Mouse (Mus musculus) ES-Bruce4 (cell line): ENCODE measurements around the gene Fbln2. TPM values are rescaled to one million over a fixed set of nuclear protein-coding genes. Genes with fewer than 3 reads are reported as not detected.

ENCODE experiments used
- H3K27ac ChIP-seq: 2 replicates; pipeline ENCODE4 v1.5.1; 2012; ENCODE audit warnings: low read length, inconsistent platforms; ENCODE audit not compliant: insufficient read depth
- H3K27me3 ChIP-seq: 2 replicates; pipeline ENCODE4 v1.6.1; 2012; ENCODE audit warnings: mild to moderate bottlenecking, low read length, inconsistent platforms; ENCODE audit not compliant: control insufficient read depth, poor library complexity, insufficient read depth, severe bottlenecking
- H3K36me3 ChIP-seq: 2 replicates; pipeline ENCODE4 v1.6.1; 2012; ENCODE audit warnings: inconsistent platforms, mild to moderate bottlenecking, low read length, moderate library complexity; ENCODE audit not compliant: control insufficient read depth, poor library complexity, insufficient read depth, severe bottlenecking
- H3K4me1 ChIP-seq: one replicate; pipeline ENCODE4 v1.8.1; 2011; ENCODE audit warnings: low read length; ENCODE audit not compliant: control insufficient read depth, insufficient read depth
- H3K4me3 ChIP-seq: 2 replicates; pipeline ENCODE4 v1.5.1; 2011; ENCODE audit warnings: low read depth, mild to moderate bottlenecking, low read length
- H3K9ac ChIP-seq: 2 replicates; pipeline ENCODE4 v1.6.1; 2012; ENCODE audit warnings: low read depth, mild to moderate bottlenecking, inconsistent platforms; ENCODE audit not compliant: poor library complexity, severe bottlenecking
- H3K9me3 ChIP-seq: replicated peaks from 2 replicates; pipeline ENCODE4 v1.6.1; 2012; ENCODE audit warnings: mild to moderate bottlenecking, low read length, inconsistent platforms; ENCODE audit not compliant: control insufficient read depth, poor library complexity, insufficient read depth, severe bottlenecking
- CTCF ChIP-seq: IDR thresholded peaks from one replicate; pipeline ENCODE4 v1.8.1; 2011; ENCODE audit warnings: low read depth, low read length
- EP300 ChIP-seq: IDR thresholded peaks from 2 replicates; pipeline ENCODE4 v1.6.1; 2011; ENCODE audit warnings: low read depth, low read length; ENCODE audit not compliant: insufficient read depth
- POLR2A ChIP-seq: IDR thresholded peaks from one replicate; pipeline ENCODE4 v1.8.1; 2011; ENCODE audit warnings: low read length; ENCODE audit not compliant: insufficient read depth
- polyA plus RNA-seq: library from polyadenylated mRNA; stranded (reverse); fragments of >200 nt; gene quantifications from 2 replicates; pipeline ENCODE4 v1.2.4, GENCODE M21; 2011; ENCODE audit warnings: low read depth; ENCODE audit not compliant: missing spikeins, insufficient read depth, insufficient read length

Fbln2 gene
- polyA plus RNA-seq, 1 experiment: 23.3 TPM

DNA sequence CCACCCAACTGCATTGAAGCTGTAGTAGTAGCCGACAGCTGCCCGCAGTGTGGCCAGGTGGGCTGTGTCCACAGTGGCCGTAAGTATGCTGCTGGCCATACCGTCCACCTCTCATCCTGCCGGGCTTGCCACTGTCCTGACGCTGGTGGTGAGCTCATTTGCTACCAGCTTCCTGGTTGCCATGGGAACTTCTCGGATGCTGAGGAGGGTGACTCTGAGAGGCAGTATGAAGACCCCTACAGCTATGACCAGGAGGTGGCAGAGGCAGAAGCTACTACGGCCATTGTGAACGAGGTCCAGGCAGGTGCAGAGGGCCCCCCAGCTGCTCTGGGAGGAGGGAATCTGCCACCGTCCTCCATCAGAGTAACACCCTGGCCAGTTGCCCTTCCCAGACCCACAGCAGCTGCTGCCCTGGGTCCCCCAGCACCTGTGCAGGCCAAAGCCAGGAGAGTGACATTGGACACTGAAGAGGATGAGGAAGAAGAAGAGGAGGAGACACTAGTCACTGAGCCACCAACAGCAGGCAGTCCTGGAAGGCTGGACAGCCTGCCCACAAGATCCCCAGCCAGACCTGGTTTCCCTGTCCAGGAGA lies 21.3 kb downstream of the Fbln2 start:
- TF ChIP-seq CTCF: no peak
- no peak for TF ChIP-seq EP300
- H3K27ac ChIP-seq: no peak overlapping the region
- no peak overlapping the region for H3K9ac ChIP-seq
- no peaks in the 10 kb centered on the region for H3K9me3 ChIP-seq
- no peaks in the 10 kb centered on the region for H3K36me3 ChIP-seq
- H3K27me3 ChIP-seq: no peaks in the 10 kb centered on the region
- H3K4me1 ChIP-seq: no peaks in the 10 kb centered on the region
- H3K4me3 ChIP-seq: no peak overlapping the region

- H3K27ac ChIP-seq: no peak overlapping the region
- no peaks in the 10 kb centered on the region for H3K4me1 ChIP-seq
- H3K9ac ChIP-seq: no peak overlapping the region
- TF ChIP-seq EP300 (no peak), CTCF (no peak)
- no peaks in the 10 kb centered on the region for H3K36me3 ChIP-seq
- no peak overlapping the region for H3K4me3 ChIP-seq
- no peaks in the 10 kb centered on the region for H3K9me3 ChIP-seq
- no peaks in the 10 kb centered on the region for H3K27me3 ChIP-seq
Measured at GRCm38 (mm10) chr6:91236006-91236405, 23.8 kb downstream of the Fbln2 start.

- H3K27ac ChIP-seq: no peak overlapping the region
Measured at GRCm38 (mm10) chr6:91236429-91236828, 24.2 kb downstream of the Fbln2 start.

DNA sequence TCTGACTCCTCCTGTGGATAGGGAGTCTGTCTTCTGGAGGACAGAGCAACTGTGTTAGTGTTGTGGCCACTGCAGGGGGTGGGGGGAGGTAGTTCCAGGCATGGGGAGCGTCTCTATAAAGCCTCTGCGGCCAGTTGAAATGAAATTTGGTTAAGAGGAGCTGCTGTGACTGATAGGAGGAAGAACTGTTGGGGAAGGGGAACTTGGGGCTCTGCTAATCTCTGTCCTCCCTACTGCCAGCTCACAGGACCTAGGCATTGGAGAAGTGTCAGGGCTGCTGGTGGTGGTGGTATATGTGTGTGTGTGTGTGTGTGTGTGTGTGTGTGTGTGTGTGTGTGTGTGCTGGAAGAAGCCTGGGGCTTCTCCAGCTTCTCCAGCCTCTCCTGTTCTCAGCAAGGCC lies 25.0 kb downstream of the Fbln2 start:
- H3K27me3 ChIP-seq: no peaks in the 10 kb centered on the region
- TF ChIP-seq EP300 (no peak), POLR2A (no peak), CTCF (no peak)
- no peaks in the 10 kb centered on the region for H3K36me3 ChIP-seq
- no peak overlapping the region for H3K4me3 ChIP-seq
- H3K4me1 ChIP-seq: no peaks in the 10 kb centered on the region
- no peak overlapping the region for H3K27ac ChIP-seq
- no peaks in the 10 kb centered on the region for H3K9me3 ChIP-seq
- H3K9ac ChIP-seq: no peak overlapping the region

More at GRCm38 (mm10) chr6:91236429-91236828, 24.2 kb downstream of the Fbln2 start:
- Histone ChIP-seq H3K4me1 (no peaks in the 10 kb centered on the region), H3K27me3 (no peaks in the 10 kb centered on the region), H3K9ac (no peak overlapping the region), H3K9me3 (no peaks in the 10 kb centered on the region), H3K36me3 (no peaks in the 10 kb centered on the region), H3K4me3 (no peak overlapping the region)
- TF ChIP-seq CTCF: no peak
- no peak for TF ChIP-seq POLR2A
- no peak for TF ChIP-seq EP300

GRCm38 (mm10) chr6:91240537-91240936 lies 28.3 kb downstream of the Fbln2 start:
- Histone ChIP-seq H3K4me3 (no peak overlapping the region), H3K9me3 (no peaks in the 10 kb centered on the region), H3K36me3 (no peaks in the 10 kb centered on the region), H3K9ac (no peak overlapping the region), H3K4me1 (no peaks in the 10 kb centered on the region), H3K27ac (no peak overlapping the region), H3K27me3 (no peaks in the 10 kb centered on the region)
- TF ChIP-seq POLR2A (no peak), CTCF (no peak), EP300 (no peak)

DNA sequence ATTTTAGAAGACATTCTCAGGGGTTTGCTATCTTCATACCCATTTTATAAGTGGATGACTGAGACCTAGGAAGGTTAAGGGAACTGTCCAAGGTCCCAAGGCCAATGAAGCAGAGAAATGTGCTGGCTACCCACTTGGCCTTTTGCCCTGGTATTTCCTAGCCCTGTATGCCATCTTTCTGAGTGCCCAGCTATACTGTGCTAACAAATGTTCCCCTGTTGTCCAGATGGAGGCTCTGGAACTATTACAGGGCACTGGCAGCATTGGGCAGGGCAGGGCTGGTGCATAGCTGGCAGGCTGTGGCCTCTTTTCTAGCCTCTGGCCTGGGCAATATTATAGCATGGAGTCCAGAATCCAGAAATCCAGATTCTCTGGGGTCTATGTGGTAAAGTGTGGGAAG lies 28.7 kb downstream of the Fbln2 start:
- no peak overlapping the region for H3K9ac ChIP-seq
- TF ChIP-seq POLR2A (no peak), CTCF (no peak), EP300 (no peak)
- no peaks in the 10 kb centered on the region for H3K36me3 ChIP-seq
- H3K27me3 ChIP-seq: no peaks in the 10 kb centered on the region
- no peak overlapping the region for H3K4me3 ChIP-seq
- no peaks in the 10 kb centered on the region for H3K4me1 ChIP-seq
- no peak overlapping the region for H3K27ac ChIP-seq
- H3K9me3 ChIP-seq: no peaks in the 10 kb centered on the region

- Histone ChIP-seq H3K4me1 (no peaks in the 10 kb centered on the region), H3K4me3 (no peak overlapping the region), H3K27me3 (no peaks in the 10 kb centered on the region), H3K27ac (no peak overlapping the region), H3K36me3 (no peaks in the 10 kb centered on the region), H3K9ac (no peak overlapping the region), H3K9me3 (no peaks in the 10 kb centered on the region)
- TF ChIP-seq EP300 (no peak), CTCF (no peak), POLR2A (no peak)
Measured at GRCm38 (mm10) chr6:91243395-91243794, 31.1 kb downstream of the Fbln2 start.
